Mouse (Mus musculus) MEL (cell line): ENCODE measurements around the gene Tmprss11b. TPM values are rescaled to one million over a fixed set of nuclear protein-coding genes. Genes with fewer than 3 reads are reported as not detected.

ENCODE experiments used
- DNase-seq: peaks from one replicate; pipeline ENCODE4 v3.0.0; 2011; ENCODE audit warnings: low read depth, low spot score
- H3K27ac ChIP-seq: 2 replicates; pipeline ENCODE4 v1.5.1; 2012; ENCODE audit warnings: low read depth, mild to moderate bottlenecking, control low read depth, low read length, moderate library complexity; ENCODE audit not compliant: control insufficient read depth
- H3K27me3 ChIP-seq, 2 experiments: fragments of 150-350 bp in 1 of 2; sonication (generic) in 1 of 2; 2 replicates each; pipeline ENCODE4 v1.6.1; 2012; ENCODE audit warnings: low read length in 2 of 2, mild to moderate bottlenecking in 2 of 2, improper control_type of control experiment in 1 of 2, moderate library complexity in 1 of 2; ENCODE audit not compliant: insufficient read depth in 2 of 2, control insufficient read depth in 1 of 2
- H3K36me3 ChIP-seq, 2 experiments: 2 replicates each; pipeline ENCODE4 v1.6.1; 2012 to 2014; ENCODE audit warnings: low read length in 2 of 2, improper control_type of control experiment in 1 of 2, inconsistent platforms in 1 of 2, mild to moderate bottlenecking in 1 of 2; ENCODE audit not compliant: insufficient read depth in 2 of 2, control insufficient read depth in 1 of 2
- H3K4me1 ChIP-seq, 2 experiments: fragments of 150-350 bp in 1 of 2; sonication (generic) in 1 of 2; 2 replicates each; pipeline ENCODE4 v1.6.1; 2012; ENCODE audit warnings: low read length in 2 of 2, improper control_type of control experiment in 1 of 2, mild to moderate bottlenecking in 1 of 2; ENCODE audit not compliant: insufficient read depth in 2 of 2, control insufficient read depth in 1 of 2
- H3K4me3 ChIP-seq, 2 experiments: fragments of 150-350 bp in 1 of 2; sonication (generic) in 1 of 2; 2 replicates each; pipeline ENCODE4 v1.5.1; 2012; ENCODE audit warnings: low read depth in 2 of 2, low read length in 2 of 2, mild to moderate bottlenecking in 2 of 2, moderate library complexity in 2 of 2, control low read depth in 1 of 2, improper control_type of control experiment in 1 of 2; ENCODE audit not compliant: control insufficient read depth in 1 of 2, insufficient read depth in 1 of 2
- H3K79me2 ChIP-seq: 2 replicates; pipeline ENCODE4 v1.6.1; 2012; ENCODE audit warnings: mild to moderate bottlenecking, low read length, moderate library complexity; ENCODE audit not compliant: control insufficient read depth, poor library complexity, insufficient read depth
- H3K9ac ChIP-seq: 2 replicates; pipeline ENCODE4 v1.6.1; 2012; ENCODE audit warnings: low read depth, mild to moderate bottlenecking, control low read depth, low read length, moderate library complexity; ENCODE audit not compliant: control insufficient read depth, poor library complexity, severe bottlenecking
- H3K9me3 ChIP-seq: fragments of 150-350 bp; sonication (generic); replicated peaks from 2 replicates; pipeline ENCODE4 v1.6.1; 2012; ENCODE audit warnings: mild to moderate bottlenecking, low read length, improper control_type of control experiment, moderate library complexity; ENCODE audit not compliant: insufficient read depth
- CHD1 ChIP-seq: IDR thresholded peaks from 2 replicates; pipeline ENCODE4 v1.6.1; 2012; ENCODE audit warnings: low read depth, mild to moderate bottlenecking, inconsistent platforms, low read length, improper control_type of control experiment
- CTCF ChIP-seq, 3 experiments: IDR thresholded peaks in 2 of 3; conservative IDR thresholded peaks in 1 of 3; 2 replicates each; pipeline ENCODE4 v1.5.1; 2011 to 2012; ENCODE audit warnings: low read length in 3 of 3, low read depth in 2 of 3, mild to moderate bottlenecking in 2 of 3, improper control_type of control experiment in 1 of 3, inconsistent platforms in 1 of 3, mixed read lengths in 1 of 3, moderate library complexity in 1 of 3; ENCODE audit not compliant: control insufficient read depth in 1 of 3, insufficient read depth in 1 of 3, poor library complexity in 1 of 3, severe bottlenecking in 1 of 3
- E2F4 ChIP-seq: IDR thresholded peaks from 2 replicates; pipeline ENCODE4 v1.6.1; 2011; ENCODE audit warnings: low read depth, low read length, improper control_type of control experiment, borderline replicate concordance
- GABPA ChIP-seq: IDR thresholded peaks from 2 replicates; pipeline ENCODE4 v1.6.1; 2012; ENCODE audit warnings: low read depth, mild to moderate bottlenecking, inconsistent platforms, low read length, improper control_type of control experiment, moderate library complexity
- GATA1 ChIP-seq: IDR thresholded peaks from 2 replicates; pipeline ENCODE4 v1.6.1; 2011; ENCODE audit warnings: low read depth, low read length, improper control_type of control experiment
- MAX ChIP-seq: IDR thresholded peaks from 2 replicates; pipeline ENCODE4 v1.6.1; 2011; ENCODE audit warnings: low read length, improper control_type of control experiment
- MEF2A ChIP-seq: IDR thresholded peaks from 2 replicates; pipeline ENCODE4 v1.6.1; 2014; ENCODE audit warnings: low read depth, mild to moderate bottlenecking, inconsistent platforms, low read length, improper control_type of control experiment; ENCODE audit not compliant: poor library complexity, insufficient replicate concordance, severe bottlenecking; ENCODE audit errors: extremely low read depth
- MYB ChIP-seq: IDR thresholded peaks from 2 replicates; pipeline ENCODE4 v1.6.1; 2011; ENCODE audit warnings: mild to moderate bottlenecking, low read depth, low read length, improper control_type of control experiment
- NELFE ChIP-seq: IDR thresholded peaks from 2 replicates; pipeline ENCODE4 v1.6.1; 2011; ENCODE audit warnings: low read depth, low read length, improper control_type of control experiment
- NRF1 ChIP-seq: IDR thresholded peaks from 2 replicates; pipeline ENCODE4 v1.6.1; 2014; ENCODE audit warnings: low read depth, mild to moderate bottlenecking, inconsistent platforms, low read length, improper control_type of control experiment, moderate library complexity; ENCODE audit not compliant: poor library complexity, insufficient read depth, severe bottlenecking
- POLR2A ChIP-seq, 2 experiments: IDR thresholded peaks; 2 replicates each; pipeline ENCODE4 v1.6.1; 2011 to 2012; ENCODE audit warnings: low read length in 2 of 2, mild to moderate bottlenecking in 2 of 2, control low read depth in 1 of 2, improper control_type of control experiment in 1 of 2, low read depth in 1 of 2, moderate library complexity in 1 of 2; ENCODE audit not compliant: control insufficient read depth in 1 of 2, insufficient read depth in 1 of 2, poor library complexity in 1 of 2
- POLR2AphosphoS5 ChIP-seq: IDR thresholded peaks from 2 replicates; pipeline ENCODE4 v1.6.1; 2012; ENCODE audit warnings: low read depth, borderline replicate concordance, mild to moderate bottlenecking, inconsistent platforms, low read length, moderate library complexity, mixed read lengths
- RAD21 ChIP-seq: IDR thresholded peaks from 2 replicates; pipeline ENCODE4 v1.6.1; 2011; ENCODE audit warnings: mild to moderate bottlenecking, low read depth, low read length, improper control_type of control experiment
- TAL1 ChIP-seq: IDR thresholded peaks from 2 replicates; pipeline ENCODE4 v1.6.1; 2012; ENCODE audit warnings: mild to moderate bottlenecking, inconsistent platforms, low read length, moderate library complexity, mixed read lengths
- TBP ChIP-seq: IDR thresholded peaks from 2 replicates; pipeline ENCODE4 v1.8.0; 2011; ENCODE audit warnings: low read depth, low read length, improper control_type of control experiment
- TCF12 ChIP-seq: IDR thresholded peaks from 2 replicates; pipeline ENCODE4 v1.6.1; 2014; ENCODE audit warnings: low read depth, mild to moderate bottlenecking, inconsistent platforms, low read length, improper control_type of control experiment, moderate library complexity
- USF1 ChIP-seq: IDR thresholded peaks from 2 replicates; pipeline ENCODE4 v1.6.1; 2014; ENCODE audit warnings: low read depth, mild to moderate bottlenecking, inconsistent platforms, low read length, improper control_type of control experiment, moderate library complexity
- ZC3H11A ChIP-seq: IDR thresholded peaks from 2 replicates; pipeline ENCODE4 v1.6.1; 2012; ENCODE audit warnings: low read depth, mild to moderate bottlenecking, inconsistent platforms, low read length, improper control_type of control experiment
- ZKSCAN1 ChIP-seq: IDR thresholded peaks from 2 replicates; pipeline ENCODE4 v1.6.1; 2012; ENCODE audit warnings: low read depth, mild to moderate bottlenecking, inconsistent platforms, low read length, improper control_type of control experiment, moderate library complexity
- polyA plus RNA-seq, 2 experiments: library from polyadenylated mRNA; stranded (reverse) in 1 of 2; unstranded in 1 of 2; fragments of >175 nt in 1 of 2; fragments of >200 nt in 1 of 2; gene quantifications; 2 replicates each; pipeline versions ENCODE4 v1.2.1 to v1.2.4; 2012; ENCODE audit warnings: low replicate concordance in 2 of 2, low read depth in 1 of 2; ENCODE audit not compliant: insufficient read length in 2 of 2, insufficient read depth in 1 of 2, missing spikeins in 1 of 2
- total RNA-seq: library from RNA; depleted of rRNA; stranded (reverse); fragments of 300-350 nt; gene quantifications from 2 replicates; pipeline ENCODE4 v1.2.3, GENCODE M21; 2012; rRNA removed

The Tmprss11b gene
- total and polyA plus RNA-seq, 3 experiments: not detected

DNA sequence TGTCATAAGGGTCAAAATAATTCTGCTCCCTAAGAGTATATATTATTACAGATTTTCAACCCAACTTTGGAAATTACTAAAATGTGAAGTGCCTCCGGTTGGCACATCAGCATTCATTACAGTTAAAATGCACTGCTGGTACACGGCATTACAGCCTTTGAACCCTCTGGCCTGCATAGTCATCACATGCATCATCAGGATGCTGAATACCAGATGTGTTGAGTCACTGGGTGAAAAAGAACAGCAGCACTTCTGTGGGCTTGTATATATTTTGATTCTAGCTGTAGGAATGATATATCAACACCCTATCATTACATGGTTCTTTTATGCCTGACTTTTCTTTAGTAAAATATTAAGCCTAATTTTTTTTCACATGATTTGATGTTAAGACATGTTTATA, 45.5 kb downstream of the Tmprss11b start:
- TF ChIP-seq CTCF (IDR thresholded peaks at IDR 0.05 in 2 of 3, conservative IDR thresholded peaks at IDR 0.05 in 1 of 3; ENCODE audit: control insufficient read depth in 1 of 3, insufficient read depth in 1 of 3, low read depth in 2 of 3, low read length in 3 of 3, poor library complexity in 1 of 3, severe bottlenecking in 1 of 3) (no peak), GATA1 (no peak)
- H3K9me3 ChIP-seq: no peaks in the 10 kb centered on the region
- no peaks in the 10 kb centered on the region for H3K36me3 ChIP-seq
- H3K9ac ChIP-seq: no peak overlapping the region
- no peak overlapping the region for H3K4me3 ChIP-seq
- no peaks in the 10 kb centered on the region for H3K79me2 ChIP-seq
- no peak for DNase-seq
- no peak overlapping the region for H3K27ac ChIP-seq
- no peaks in the 10 kb centered on the region for H3K27me3 ChIP-seq
- H3K4me1 ChIP-seq: no peaks in the 10 kb centered on the region

DNA sequence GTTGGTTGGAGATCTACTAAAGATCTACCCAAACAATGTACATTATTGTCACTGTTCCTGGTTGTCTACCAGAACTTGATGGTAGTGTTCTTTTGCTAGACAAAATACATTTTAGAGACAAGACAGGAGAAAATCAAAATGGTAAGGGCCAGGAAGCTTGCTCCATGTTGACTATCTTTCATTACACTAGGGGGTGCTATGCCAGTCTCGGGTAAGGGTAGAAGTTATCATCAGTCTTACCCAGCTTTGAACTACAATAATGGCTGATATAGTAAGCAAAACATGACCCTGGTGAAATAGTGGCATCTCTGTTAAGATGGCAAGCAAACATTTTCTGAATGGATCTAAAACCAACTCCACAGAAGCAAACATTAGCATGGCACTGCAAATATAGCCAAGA, 54.4 kb downstream of the Tmprss11b start:
- Histone ChIP-seq H3K9me3 (no peaks in the 10 kb centered on the region), H3K27me3 (no peaks in the 10 kb centered on the region), H3K79me2 (no peaks in the 10 kb centered on the region), H3K9ac (no peak overlapping the region), H3K27ac (no peak overlapping the region), H3K4me3 (no peak overlapping the region), H3K4me1 (no peaks in the 10 kb centered on the region), H3K36me3 (no peaks in the 10 kb centered on the region)
- DNase-seq: no peak
- TF ChIP-seq POLR2A (IDR thresholded peaks at IDR 0.05; ENCODE audit: control insufficient read depth in 1 of 2, insufficient read depth in 1 of 2, low read depth in 1 of 2, low read length in 2 of 2, poor library complexity in 1 of 2) (no peak), TBP (no peak), NRF1 (no peak), MEF2A (no peak), RAD21 (no peak), ZC3H11A (no peak), TAL1 (no peak), GABPA (no peak), CTCF (IDR thresholded peaks at IDR 0.05 in 2 of 3, conservative IDR thresholded peaks at IDR 0.05 in 1 of 3; ENCODE audit: control insufficient read depth in 1 of 3, insufficient read depth in 1 of 3, low read depth in 2 of 3, low read length in 3 of 3, poor library complexity in 1 of 3, severe bottlenecking in 1 of 3) (no peak), MAX (no peak), CHD1 (no peak), MYB (no peak), E2F4 (no peak), ZKSCAN1 (no peak), POLR2AphosphoS5 (no peak), USF1 (no peak), GATA1 (no peak), TCF12 (no peak), NELFE (no peak)

Other genes with a start within 250 kb of the Tmprss11b start
- gene Tmprss11a, start 207.4 kb downstream of the Tmprss11b start, total RNA-seq: not detected in 2 replicates
- not detected for gene Tmprss11a, start 207.4 kb downstream of the Tmprss11b start, polyA plus RNA-seq
- gene Tmprss11g, start 157.8 kb downstream of the Tmprss11b start, total RNA-seq: not detected in 2 replicates
- not detected for gene Tmprss11g, start 157.8 kb downstream of the Tmprss11b start, polyA plus RNA-seq
- not detected in 2 replicates for gene Tmprss11f, start 43.9 kb downstream of the Tmprss11b start, total RNA-seq
- not detected for gene Tmprss11f, start 43.9 kb downstream of the Tmprss11b start, polyA plus RNA-seq
- gene Tmprss11e, start 69.5 kb upstream of the Tmprss11b start, total RNA-seq: not detected in 2 replicates
- gene Tmprss11e, start 69.5 kb upstream of the Tmprss11b start, polyA plus RNA-seq: not detected
- gene Ythdc1, start 127.9 kb upstream of the Tmprss11b start, total RNA-seq: 47.6 and 54.6 TPM in 2 replicates
- 10 to 100 TPM; 60.8 to 67.2 TPM for gene Ythdc1, start 127.9 kb upstream of the Tmprss11b start, polyA plus RNA-seq
- gene Ugt2b34, start 230.6 kb upstream of the Tmprss11b start, total RNA-seq: not detected in 2 replicates
- not detected for gene Ugt2b34, start 230.6 kb upstream of the Tmprss11b start, polyA plus RNA-seq